10 mouse cellular contexts compared by ENCODE assay signal in genomic region chr8:108611792-108612413, GRCm38 (mm10).
DNase-seq lines count a peak whose midpoint lies in the region; ATAC-seq and TF ChIP-seq lines count a peak whose summit lies in the region.
"Had no signal": no experiment of that assay in that cellular context is flagged by ENCODE, and none has a peak within 500 bp of the region (broad histone marks: within the 10 kb centered on the region; RNA-seq: fewer than 3 reads in every experiment).

No protein-coding gene starts in this region.

- TF ChIP-seq POLR2A in spleen, adult 2 months (IDR thresholded peaks at IDR 0.05; ENCODE audit: low read depth, low read length): no peak

- H3K4me3 ChIP-seq in spleen, adult 2 months (ENCODE audit: extremely low read depth, insufficient read depth, insufficient read length): peak overlapping the region; percentile 43
- peak overlapping the region; percentile 13; the same call in 1 of the 2 replicates for H3K4me3 ChIP-seq in liver, embryonic 12.5 days
- H3K4me3 ChIP-seq: embryonic facial prominence, embryonic 12.5 days; stomach, embryonic 15.5 days had no signal

- ATAC-seq in liver, embryonic 12.5 days: peak; percentile 47; the same call in 1 of the 2 replicates

- DNase-seq in adrenal gland, postnatal 14 days: peak; percentile 17
- DNase-seq in adrenal gland, postnatal 4 days (ENCODE audit: low spot score in 2 of 2): no peak
- no peak for DNase-seq in spleen, adult 2 months (ENCODE audit: low read depth in 1 of 2, low spot score in 2 of 2)
- DNase-seq in spleen, adult 12 weeks (ENCODE audit: low spot score): no peak
- peak; percentile 6 to 16 for DNase-seq in thymus, postnatal 36 days
- DNase-seq in left cerebral cortex, adult 11 months (ENCODE audit: low spot score): no peak
- no peak for DNase-seq in right cerebral cortex, adult 2 months (ENCODE audit: low spot score in 2 of 2)

- H3K4me1 ChIP-seq in spleen, adult 2 months (ENCODE audit: control insufficient read depth, insufficient read depth, insufficient read length): peaks cover 5% of the 10 kb centered on the region; the same call in 1 of the 2 replicates
- H3K4me1 ChIP-seq in liver, embryonic 12.5 days: peaks cover 24% of the 10 kb centered on the region

- H3K27ac ChIP-seq in spleen, adult 2 months (ENCODE audit: insufficient read depth, low read length): no peak overlapping the region
- H3K27ac ChIP-seq in liver, embryonic 12.5 days: 0 out of 2 replicates have a peak overlapping the region, but pooled peaks have one; percentile 14
- H3K27ac ChIP-seq: embryonic facial prominence, embryonic 12.5 days; stomach, embryonic 15.5 days had no signal

- H3K27me3 ChIP-seq in spleen, adult 2 months (ENCODE audit: control insufficient read depth, insufficient read depth, low read length): no peaks in the 10 kb centered on the region
- H3K27me3 ChIP-seq in liver, embryonic 12.5 days (replicated peaks): peaks cover 3% of the 10 kb centered on the region; the same call in 1 of the 2 replicates
- H3K27me3 ChIP-seq: embryonic facial prominence, embryonic 12.5 days; stomach, embryonic 15.5 days had no signal

- H3K9ac ChIP-seq in liver, embryonic 12.5 days: no peak overlapping the region
- H3K9ac ChIP-seq: embryonic facial prominence, embryonic 12.5 days; stomach, embryonic 15.5 days had no signal

- peak overlapping the region; percentile 56 for H3K4me2 ChIP-seq in liver, embryonic 12.5 days

- no peaks in the 10 kb centered on the region for H3K36me3 ChIP-seq in spleen, adult 2 months (ENCODE audit: control insufficient read depth, insufficient read depth, low read length)
- no peaks in the 10 kb centered on the region for H3K36me3 ChIP-seq in liver, embryonic 12.5 days
- H3K36me3 ChIP-seq: embryonic facial prominence, embryonic 12.5 days; stomach, embryonic 15.5 days had no signal

- no peak for TF ChIP-seq CTCF in spleen, adult 2 months (IDR thresholded peaks at IDR 0.05; ENCODE audit: extremely low read depth, insufficient read depth, insufficient read length, insufficient replicate concordance)

- 5% methylated on average over 11 of the region's 11 CpGs for WGBS in spleen, adult 2 months
- WGBS in liver, embryonic 12.5 days (ENCODE audit: insufficient replicate concordance): 10% methylated on average over 11 of the region's 11 CpGs

- H3K9me3 ChIP-seq in liver, embryonic 12.5 days (replicated peaks): no peaks in the 10 kb centered on the region
- H3K9me3 ChIP-seq: embryonic facial prominence, embryonic 12.5 days; stomach, embryonic 15.5 days had no signal

Comparison
In these comparisons a context has a peak if more than half of its experiments do, and no peak if none do; other contexts are left out.
1. DNase-seq: peak in adrenal gland, postnatal 14 days (single experiment) and thymus, postnatal 36 days (2 of 2); none in adrenal gland, postnatal 4 days (0 of 2), spleen, adult 2 months (0 of 2), spleen, adult 12 weeks (single experiment), left cerebral cortex, adult 11 months (single experiment) and right cerebral cortex, adult 2 months (0 of 2).